Mouse (Mus musculus): ENCODE data around the gene Rhob.

DNA sequence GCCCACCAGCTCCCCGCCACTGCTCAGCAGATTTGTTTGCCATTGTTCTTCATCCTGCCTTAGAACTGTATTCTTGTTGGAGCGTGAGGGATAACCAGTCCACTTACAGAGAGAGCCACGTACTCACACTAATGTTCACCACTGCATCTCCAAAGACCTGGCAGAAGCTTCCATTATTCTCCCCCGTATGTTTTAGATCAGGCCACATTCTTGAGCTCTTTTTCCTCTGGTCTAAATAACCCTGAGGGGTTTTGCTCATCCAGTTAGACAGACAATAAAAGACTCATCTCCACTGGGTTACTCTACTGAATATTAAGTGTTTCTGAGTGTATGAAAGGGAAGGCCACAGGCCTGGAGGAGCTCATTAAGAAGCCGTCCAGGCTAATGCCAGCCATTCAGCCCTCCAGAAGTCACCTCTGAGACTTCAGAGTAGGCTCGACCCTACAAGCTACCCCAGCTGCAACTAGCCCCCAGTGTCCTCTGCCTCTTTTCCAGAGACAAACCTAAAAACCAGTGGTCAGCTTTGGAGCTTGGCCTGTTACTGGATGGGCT is 24.9 kb downstream of the Rhob start:
- no peak for TF ChIP-seq MAX (IDR thresholded peaks at IDR 0.05)
- TF ChIP-seq CTCF (IDR thresholded peaks at IDR 0.05; ENCODE audit: control insufficient read depth, insufficient read depth, insufficient read length): no peak
- no peak for TF ChIP-seq USF1 (IDR thresholded peaks at IDR 0.05; ENCODE audit: low read depth)
- TF ChIP-seq FOSL1 (IDR thresholded peaks at IDR 0.05; ENCODE audit: insufficient read depth, low read length, poor library complexity, severe bottlenecking): no peak
- no peak for TF ChIP-seq CEBPB (IDR thresholded peaks at IDR 0.05; ENCODE audit: low read depth)
- no peak for TF ChIP-seq MYOD1 (IDR thresholded peaks at IDR 0.05; ENCODE audit: control insufficient read depth, insufficient read length, low read depth)
- TF ChIP-seq MYOG (IDR thresholded peaks at IDR 0.05; ENCODE audit: control insufficient read depth, extremely low read depth, insufficient read length): no peak
